Mouse (Mus musculus) macrophage (primary cell): ENCODE measurements at regions not wholly inside any gene's neighbourhood (a gene's known extent, or its start where the extent isn't known, plus 50 kb on each side); places are given as distances from the start of the nearest gene placed in this dataset.
A peak's percentile ranks its signal among the peaks of the same experiment; 100 is the strongest.
"Not testable (repeated sequence)": the region's sequence is repeated elsewhere in the genome, so short reads cannot be mapped to it uniquely, and the experiment has no call there.

Source experiments
- H3K27ac ChIP-seq: fragments of 350-480 bp; formaldehyde crosslinking; 2 replicates; pipeline ENCODE4 v1.9.0; 2021
- H3K36me3 ChIP-seq: fragments of 350-480 bp; formaldehyde crosslinking; 2 replicates; pipeline ENCODE4 v1.9.0; 2021; ENCODE audit errors: inconsistent target
- H3K4me3 ChIP-seq: fragments of 350-480 bp; formaldehyde crosslinking; 2 replicates; pipeline ENCODE4 v1.9.0; 2021; ENCODE audit errors: inconsistent target
- H3K79me2 ChIP-seq: fragments of 350-480 bp; formaldehyde crosslinking; 2 replicates; pipeline ENCODE4 v1.9.0; 2021; ENCODE audit errors: inconsistent target
- WGBS: methylation state at CpG from one replicate; pipeline ENCODE4 v1.1.7; 2026; ENCODE audit warnings: inconsistent platforms; ENCODE audit not compliant: missing documents; 5-methylcytosine and 5-hydroxymethylcytosine counted together

- WGBS: 19% methylated on average over 3 of the region's 3 CpGs
- Histone ChIP-seq H3K36me3 (no peaks in the 10 kb centered on the region), H3K27ac (no peak overlapping the region), H3K79me2 (no peaks in the 10 kb centered on the region), H3K4me3 (no peak overlapping the region)
Measured at GRCm38 (mm10) chrX:159043432-159043831, 166.7 kb upstream of the Rps6ka3 start.

GRCm38 (mm10) chrX:159047876-159048275 is 162.2 kb upstream of the Rps6ka3 start:
- WGBS: 78% methylated on average over 2 of the region's 2 CpGs
- Histone ChIP-seq H3K4me3 (no peak overlapping the region), H3K27ac (no peak overlapping the region), H3K36me3 (no peaks in the 10 kb centered on the region), H3K79me2 (no peaks in the 10 kb centered on the region)

DNA sequence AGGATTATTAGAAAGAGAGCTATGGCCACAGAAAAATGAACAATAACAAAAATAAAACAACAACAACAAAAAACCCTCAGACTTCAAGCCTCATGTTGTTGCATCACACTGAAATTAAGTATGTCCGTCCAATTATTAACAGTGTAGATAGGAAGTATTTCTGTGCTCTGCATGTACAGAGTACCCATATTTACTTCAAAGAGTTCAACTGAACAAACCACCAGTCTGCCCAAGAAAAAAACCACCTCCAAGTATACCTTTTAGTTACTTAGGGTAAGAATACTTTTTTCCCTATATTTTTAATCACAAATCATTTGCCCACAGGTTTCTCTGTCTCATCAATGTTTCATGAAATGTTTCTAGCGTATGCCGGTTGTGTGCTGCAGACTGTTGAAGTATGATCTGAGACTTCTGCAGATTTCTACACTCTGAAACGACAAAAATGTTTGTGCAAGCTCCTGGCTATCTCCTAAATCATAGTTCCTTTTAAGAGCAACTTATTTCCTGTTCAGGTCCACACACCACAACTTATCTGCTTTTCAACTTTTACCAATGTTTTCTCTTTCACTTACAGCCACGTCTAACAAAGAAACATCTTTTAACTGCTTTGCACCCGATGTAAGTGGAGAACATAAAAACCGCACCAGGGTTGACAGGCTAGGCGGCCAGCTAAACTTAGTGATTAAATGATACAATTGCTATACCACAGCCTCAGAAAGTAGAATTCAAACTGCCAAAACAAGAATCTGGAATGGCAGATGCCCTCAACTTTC is 154.2 kb upstream of the Rps6ka3 start:
- 38% methylated on average over 7 of the region's 8 CpGs for WGBS
- H3K4me3 ChIP-seq: no peak overlapping the region
- no peak overlapping the region for H3K27ac ChIP-seq
- no peaks in the 10 kb centered on the region for H3K36me3 ChIP-seq
- H3K79me2 ChIP-seq: no peaks in the 10 kb centered on the region

- no peak overlapping the region for H3K27ac ChIP-seq
- H3K36me3 ChIP-seq: no peaks in the 10 kb centered on the region
- no peak overlapping the region for H3K4me3 ChIP-seq
- H3K79me2 ChIP-seq: no peaks in the 10 kb centered on the region
Measured at GRCm38 (mm10) chrX:159056462-159056805, 153.7 kb upstream of the Rps6ka3 start.

DNA sequence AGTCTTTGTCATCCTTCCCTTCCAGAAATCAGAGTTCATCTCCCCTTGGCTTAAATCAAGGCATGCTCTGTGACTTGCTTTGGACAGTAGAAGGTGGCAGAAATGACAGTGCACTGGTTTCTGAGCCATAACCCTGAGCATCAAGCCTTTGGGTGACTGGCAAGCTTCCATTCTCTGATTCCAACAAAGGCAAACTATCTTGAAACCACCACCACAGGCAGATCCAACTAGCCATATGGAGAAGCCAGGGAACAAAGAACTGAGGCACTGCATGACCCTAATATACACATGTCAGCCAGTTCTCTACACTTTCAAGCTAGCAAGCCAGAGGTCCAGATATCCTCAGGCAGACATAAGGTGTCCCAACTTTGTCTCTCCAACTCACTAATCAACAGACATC is 151.2 kb upstream of the Rps6ka3 start:
- H3K4me3 ChIP-seq: no peak overlapping the region
- H3K79me2 ChIP-seq: no peaks in the 10 kb centered on the region
- H3K36me3 ChIP-seq: no peaks in the 10 kb centered on the region
- peak overlapping the region; percentile 59 for H3K27ac ChIP-seq

GRCm38 (mm10) chrX:159061322-159061721 is 148.8 kb upstream of the Rps6ka3 start:
- H3K79me2 ChIP-seq: no peaks in the 10 kb centered on the region
- H3K36me3 ChIP-seq: no peaks in the 10 kb centered on the region
- H3K4me3 ChIP-seq: no peak overlapping the region
- peak overlapping the region; percentile 37 for H3K27ac ChIP-seq

DNA sequence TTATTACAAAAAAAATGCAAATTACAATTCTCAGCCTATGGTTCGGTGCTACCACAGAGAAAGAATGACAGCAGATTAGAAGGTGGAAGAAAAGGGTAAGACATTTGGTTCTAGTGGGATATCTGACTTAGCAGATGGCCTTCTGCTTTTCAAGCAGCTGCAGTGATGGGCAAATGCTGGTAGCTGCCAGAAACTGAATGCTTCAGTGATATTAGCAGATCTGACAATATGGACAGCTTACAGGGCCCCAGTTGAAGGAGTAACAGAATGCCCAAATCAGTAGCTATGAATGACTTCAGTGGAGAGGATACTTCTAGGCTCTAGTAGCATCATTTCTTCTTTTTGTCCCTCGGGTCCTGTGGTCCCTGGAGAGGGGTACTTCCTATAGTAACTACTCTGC is 143.9 kb upstream of the Rps6ka3 start:
- Histone ChIP-seq H3K4me3 (no peak overlapping the region), H3K79me2 (no peaks in the 10 kb centered on the region)
- 78% methylated on average over 2 of the region's 2 CpGs for WGBS

DNA sequence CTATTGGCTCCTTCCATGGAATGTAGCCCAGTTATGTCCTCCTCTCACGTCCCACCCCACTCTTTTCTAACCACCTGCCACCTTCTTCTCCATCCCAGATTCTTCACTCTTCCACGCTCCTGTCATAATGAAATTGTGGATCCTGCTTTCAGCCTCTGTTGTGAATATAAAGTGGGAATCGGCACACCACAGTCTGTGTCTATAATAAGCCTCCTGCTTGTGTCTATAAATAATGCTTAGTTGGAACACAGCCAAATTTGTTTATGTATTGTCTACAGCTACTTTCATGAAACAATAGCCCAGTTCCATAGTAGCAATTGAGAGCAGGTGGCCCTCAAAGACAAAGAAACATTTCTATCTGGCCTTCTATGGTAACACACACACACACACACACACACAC is 137.5 kb upstream of the Rps6ka3 start:
- H3K27ac ChIP-seq: no peak overlapping the region
- 86% methylated on average over 3 of the region's 3 CpGs for WGBS
- no peaks in the 10 kb centered on the region for H3K79me2 ChIP-seq
- H3K36me3 ChIP-seq: no peaks in the 10 kb centered on the region
- H3K4me3 ChIP-seq: no peak overlapping the region

More for the DNA sequence above, 143.9 kb upstream of the Rps6ka3 start:
- Histone ChIP-seq H3K27ac (no peak overlapping the region), H3K36me3 (no peaks in the 10 kb centered on the region)

DNA sequence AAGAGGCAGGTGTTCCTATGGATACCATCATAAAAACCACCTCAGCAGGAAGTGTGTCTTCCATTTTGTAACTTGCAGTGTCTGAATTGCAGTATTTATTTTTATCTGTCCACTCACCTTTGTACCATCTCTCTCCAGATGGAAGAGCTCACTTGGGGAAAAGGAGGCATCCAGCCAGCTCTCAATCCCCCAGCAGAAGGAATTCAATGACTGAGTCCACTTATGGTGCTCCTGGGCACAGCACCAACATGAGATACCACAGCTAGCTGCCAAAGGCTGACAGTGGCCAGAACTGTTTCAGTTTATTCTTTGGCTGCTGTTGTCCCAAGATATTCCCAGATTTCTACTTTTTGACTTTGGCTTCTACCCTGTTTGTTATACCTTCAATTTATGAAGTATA is 136.6 kb upstream of the Rps6ka3 start:
- Histone ChIP-seq H3K79me2 (no peaks in the 10 kb centered on the region), H3K36me3 (no peaks in the 10 kb centered on the region), H3K4me3 (no peak overlapping the region), H3K27ac (no peak overlapping the region)

DNA sequence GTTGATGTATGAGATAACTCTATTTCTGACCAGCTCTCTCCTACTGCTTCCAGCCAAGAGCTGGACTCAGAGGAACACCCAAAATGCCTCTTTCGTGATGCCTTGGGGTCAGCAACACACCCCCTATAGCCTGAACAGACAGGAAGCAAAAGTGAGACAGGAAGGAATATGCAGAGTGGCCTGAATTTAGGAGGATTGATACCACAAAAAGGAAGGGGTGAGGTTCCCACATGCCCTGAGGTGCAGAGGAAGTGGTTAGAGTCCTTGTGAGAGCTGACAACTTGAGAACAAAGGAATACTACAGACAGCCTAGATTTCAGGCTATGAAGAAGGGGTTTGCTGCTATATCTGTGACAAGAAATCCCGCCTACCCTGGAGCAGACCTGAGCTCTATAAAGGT is 129.6 kb upstream of the Rps6ka3 start:
- Histone ChIP-seq H3K4me3 (no peak overlapping the region), H3K79me2 (no peaks in the 10 kb centered on the region), H3K36me3 (no peaks in the 10 kb centered on the region), H3K27ac (no peak overlapping the region)
- 29% methylated on average over 2 of the region's 2 CpGs for WGBS

DNA sequence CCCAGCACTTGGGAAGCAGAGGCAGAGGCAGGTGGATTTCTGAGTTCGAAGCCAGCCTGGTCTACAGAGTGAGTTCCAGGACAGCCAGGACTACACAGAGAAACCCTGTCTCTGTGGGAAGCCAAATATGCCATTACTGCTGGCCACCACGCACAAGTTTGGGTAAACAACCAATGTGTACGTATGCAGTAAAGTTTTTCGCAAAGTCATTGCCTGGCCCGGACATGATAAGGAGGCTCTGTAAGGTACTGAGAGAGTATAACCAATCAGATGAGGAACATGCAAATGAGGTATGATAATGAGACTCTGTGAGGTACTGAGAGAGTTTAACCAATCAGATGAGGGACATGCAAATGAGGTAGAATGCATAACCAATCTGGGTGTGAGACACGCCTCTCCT is 99.5 kb upstream of the Rps6ka3 start:
- WGBS: 93% methylated on average over 6 of the region's 6 CpGs
- not testable (repeated sequence) for H3K27ac ChIP-seq, H3K79me2 ChIP-seq, H3K36me3 ChIP-seq, H3K4me3 ChIP-seq

DNA sequence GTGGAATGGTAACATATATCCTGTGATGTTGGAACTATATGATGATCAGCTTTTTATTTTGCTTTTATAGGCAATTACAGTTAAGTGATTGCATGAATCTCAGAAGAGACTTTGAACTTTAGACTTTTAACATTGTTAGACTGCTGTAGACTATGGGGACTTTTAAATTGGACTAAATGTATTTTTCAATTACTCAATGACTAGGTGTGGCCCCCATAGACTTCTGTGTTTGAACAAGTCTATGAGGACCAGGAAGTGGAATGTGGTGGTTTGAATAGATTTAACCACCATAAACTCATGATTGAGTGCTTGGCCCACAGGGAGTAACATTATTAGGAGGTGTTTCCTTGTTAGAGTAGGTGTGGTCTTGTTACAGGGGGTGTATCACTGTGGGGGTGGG is 93.9 kb upstream of the Rps6ka3 start:
- Histone ChIP-seq H3K36me3 (no peaks in the 10 kb centered on the region), H3K79me2 (no peaks in the 10 kb centered on the region), H3K4me3 (no peak overlapping the region), H3K27ac (no peak overlapping the region)

- Histone ChIP-seq H3K27ac (no peak overlapping the region), H3K4me3 (no peak overlapping the region), H3K36me3 (no peaks in the 10 kb centered on the region), H3K79me2 (no peaks in the 10 kb centered on the region)
- WGBS: 64% methylated on average over 4 of the region's 4 CpGs
Measured at GRCm38 (mm10) chrX:159140554-159140953, 69.6 kb upstream of the Rps6ka3 start.

- WGBS: 94% methylated on average over 4 of the region's 4 CpGs
- no peak overlapping the region for H3K27ac ChIP-seq
- H3K79me2 ChIP-seq: no peaks in the 10 kb centered on the region
- H3K36me3 ChIP-seq: no peaks in the 10 kb centered on the region
- H3K4me3 ChIP-seq: no peak overlapping the region
Measured at GRCm38 (mm10) chrX:159143278-159143677, 66.8 kb upstream of the Rps6ka3 start.

- Histone ChIP-seq H3K27ac (peak overlapping the region; percentile 58), H3K36me3 (no peaks in the 10 kb centered on the region), H3K79me2 (no peaks in the 10 kb centered on the region), H3K4me3 (no peak overlapping the region)
- 34% methylated on average over 3 of the region's 3 CpGs for WGBS
Measured at GRCm38 (mm10) chrX:159144674-159145073, 65.4 kb upstream of the Rps6ka3 start.

GRCm38 (mm10) chrX:159145212-159145611 is 64.9 kb upstream of the Rps6ka3 start:
- no peaks in the 10 kb centered on the region for H3K79me2 ChIP-seq
- 26% methylated on average over 4 of the region's 4 CpGs for WGBS
- peak overlapping the region; percentile 58 for H3K27ac ChIP-seq
- no peak overlapping the region for H3K4me3 ChIP-seq
- no peaks in the 10 kb centered on the region for H3K36me3 ChIP-seq
